Mouse (Mus musculus): ENCODE measurements around the gene Clybl. TPM values are rescaled to one million over a fixed set of nuclear protein-coding genes. Genes with fewer than 3 reads are reported as not detected.

Clybl gene
- total RNA-seq, 2 experiments from 2014 or later = 113 to 122 TPM

- DNase-seq = no peak
- intact Hi-C loops (cut with DNase I) = no loop called here
These were observed 196.2 kb downstream of the Clybl start for GRCm38 (mm10) chr14:122377681-122378080.

GRCm38 (mm10) chr14:122379076-122379475 is 197.6 kb downstream of the Clybl start:
- no peak for DNase-seq
- intact Hi-C loops (cut with DNase I) = no loop called here

- DNase-seq = no peak
- intact Hi-C loops (cut with DNase I) = no loop called here
These were observed 198.5 kb downstream of the Clybl start for GRCm38 (mm10) chr14:122379996-122380395.

GRCm38 (mm10) chr14:122380896-122381845 is 199.7 kb downstream of the Clybl start:
- no peak for DNase-seq
- intact Hi-C loops (cut with DNase I) = no loop called here

- DNase-seq = no peak
- intact Hi-C loops (cut with DNase I) = no loop called here
These were observed 200.8 kb downstream of the Clybl start for GRCm38 (mm10) chr14:122382281-122382680.

GRCm38 (mm10) chr14:122383931-122384330 is 202.4 kb downstream of the Clybl start:
- intact Hi-C loops (cut with DNase I) = no loop called here
- no peak for DNase-seq

- intact Hi-C loops (cut with DNase I) = no loop called here
- no peak for DNase-seq
These were observed 203.1 kb downstream of the Clybl start for GRCm38 (mm10) chr14:122384447-122385237.

GRCm38 (mm10) chr14:122385238-122385534 is 203.7 kb downstream of the Clybl start:
- intact Hi-C loops (cut with DNase I) = no loop called here
- DNase-seq = no peak

GRCm38 (mm10) chr14:122385758-122386157 is 204.3 kb downstream of the Clybl start:
- no peak for DNase-seq
- intact Hi-C loops (cut with DNase I) = no loop called here

- intact Hi-C loops (cut with DNase I) = no loop called here
- DNase-seq = no peak
These were observed 205.0 kb downstream of the Clybl start for GRCm38 (mm10) chr14:122386281-122387130.

- intact Hi-C loops (cut with DNase I) = no loop called here
- DNase-seq = no peak
These were observed 206.3 kb downstream of the Clybl start for GRCm38 (mm10) chr14:122387781-122388180.

- intact Hi-C loops (cut with DNase I) = no loop called here
These were observed 207.0 kb downstream of the Clybl start for GRCm38 (mm10) chr14:122388431-122389031.

GRCm38 (mm10) chr14:122389684-122390370 is 208.3 kb downstream of the Clybl start:
- no peak for DNase-seq
- intact Hi-C loops (cut with DNase I) = no loop called here

More at GRCm38 (mm10) chr14:122388431-122389031, 207.0 kb downstream of the Clybl start:
- no peak for DNase-seq

- no peak for DNase-seq
- intact Hi-C loops (cut with DNase I) = no loop called here
These were observed 209.4 kb downstream of the Clybl start for GRCm38 (mm10) chr14:122390935-122391334.

GRCm38 (mm10) chr14:122393119-122393518 is 211.6 kb downstream of the Clybl start:
- intact Hi-C loops (cut with DNase I) = no loop called here
- no peak for DNase-seq

- intact Hi-C loops (cut with DNase I) = no loop called here
- no peak for DNase-seq
These were observed 217.2 kb downstream of the Clybl start for GRCm38 (mm10) chr14:122398676-122399075.

- no peak for DNase-seq
- intact Hi-C loops (cut with DNase I) = no loop called here
These were observed 218.4 kb downstream of the Clybl start for GRCm38 (mm10) chr14:122399906-122400305.

GRCm38 (mm10) chr14:122401886-122402285 is 220.4 kb downstream of the Clybl start:
- no peak for DNase-seq
- intact Hi-C loops (cut with DNase I) = no loop called here

GRCm38 (mm10) chr14:122402716-122403258 is 221.3 kb downstream of the Clybl start:
- no peak for DNase-seq
- intact Hi-C loops (cut with DNase I) = no loop called here

Data from heart, postnatal 36 days (tissue).